Mouse (Mus musculus): ENCODE data around the gene Pcf11. TPM values are rescaled to one million over a fixed set of nuclear protein-coding genes. Genes with fewer than 3 reads are reported as not detected.

Gene Pcf11
- polyA plus RNA-seq, 1 experiment from 2014 or later = 18.1 TPM

GRCm38 (mm10) chr7:92610830-92611229 lies 58.9 kb downstream of the Pcf11 start:
- H3K27me3 ChIP-seq (ENCODE audit: control insufficient read depth, insufficient read depth, low read length) = no peaks in the 10 kb centered on the region
- no peak overlapping the region for H3K4me2 ChIP-seq (ENCODE audit: low read depth)
- H3K36me3 ChIP-seq (ENCODE audit: control insufficient read depth, insufficient read depth, low read length) = no peaks in the 10 kb centered on the region
- H3K9me3 ChIP-seq (ENCODE audit: control insufficient read depth, low read length) = no peaks in the 10 kb centered on the region
- 78% methylated on average over 7 of the region's 7 CpGs for WGBS
- no peak for ATAC-seq (ENCODE audit: insufficient read depth, low FRiP score, low TSS enrichment)
- no peak for DNase-seq (ENCODE audit: low spot score)
- no peaks in the 10 kb centered on the region for H3K4me1 ChIP-seq (ENCODE audit: control insufficient read depth, insufficient read depth, low read length)
- H3K9ac ChIP-seq (ENCODE audit: low read length) = no peak overlapping the region
- no peak overlapping the region for H3K27ac ChIP-seq (ENCODE audit: low read depth, low read length)
- H3K4me3 ChIP-seq (ENCODE audit: low read depth, low read length) = no peak overlapping the region

GRCm38 (mm10) chr7:92604961-92605360 lies 64.8 kb downstream of the Pcf11 start:
- H3K4me2 ChIP-seq (ENCODE audit: low read depth) = no peak overlapping the region
- H3K36me3 ChIP-seq (ENCODE audit: control insufficient read depth, insufficient read depth, low read length) = 0 out of 2 replicates have a peak, but pooled peaks cover 3% of the 10 kb centered on the region
- H3K27me3 ChIP-seq (ENCODE audit: control insufficient read depth, insufficient read depth, low read length) = no peaks in the 10 kb centered on the region
- no peak for ATAC-seq (ENCODE audit: insufficient read depth, low FRiP score, low TSS enrichment)
- no peaks in the 10 kb centered on the region for H3K4me1 ChIP-seq (ENCODE audit: control insufficient read depth, insufficient read depth, low read length)
- 90% methylated on average over 7 of the region's 7 CpGs for WGBS
- DNase-seq (ENCODE audit: low spot score) = no peak
- H3K4me3 ChIP-seq (ENCODE audit: low read depth, low read length) = no peak overlapping the region
- no peaks in the 10 kb centered on the region for H3K9me3 ChIP-seq (ENCODE audit: control insufficient read depth, low read length)
- no peak overlapping the region for H3K27ac ChIP-seq (ENCODE audit: low read depth, low read length)
- H3K9ac ChIP-seq (ENCODE audit: low read length) = no peak overlapping the region

Other genes with a start within 250 kb of the Pcf11 start
- gene Ccdc90b, start 108.8 kb downstream of the Pcf11 start, polyA plus RNA-seq (2014; fragmentation: Nextera tagmentation; extraction: Ambion mirVana) = 63.9 and 69.7 TPM in 2 replicates
- gene Ankrd42, start 32.8 kb downstream of the Pcf11 start, polyA plus RNA-seq (2014; fragmentation: Nextera tagmentation; extraction: Ambion mirVana) = 8.3 and 10.0 TPM in 2 replicates
- gene Rab30, start 71.7 kb upstream of the Pcf11 start, polyA plus RNA-seq (2014; fragmentation: Nextera tagmentation; extraction: Ambion mirVana) = 24.3 and 25.5 TPM in 2 replicates
- 20.6 and 22.4 TPM in 2 replicates for gene Ddias, start 204.3 kb upstream of the Pcf11 start, polyA plus RNA-seq (2014; fragmentation: Nextera tagmentation; extraction: Ambion mirVana)
- gene Prcp, start 204.5 kb upstream of the Pcf11 start, polyA plus RNA-seq (2014; fragmentation: Nextera tagmentation; extraction: Ambion mirVana) = 18.4 and 20.1 TPM in 2 replicates

Measured in neural tube, embryonic 11.5 days (tissue).